ENCODE assay signal across 8 mouse cellular contexts in genomic region chr17:47594183-47594968, GRCm38 (mm10). TPM values are rescaled to one million over a fixed set of nuclear protein-coding genes. Genes with fewer than 3 reads are reported as not detected.
A peak's percentile ranks its signal among the peaks of the same experiment; 100 is the strongest.
DNase-seq lines count a peak whose midpoint lies in the region; ATAC-seq and TF ChIP-seq lines count a peak whose summit lies in the region.

No protein-coding gene starts in this region.

- peak overlapping the region; percentile 83 for H3K4me3 ChIP-seq in left cerebral cortex, adult 2 months
- peak overlapping the region; percentile 90 for H3K4me3 ChIP-seq in forebrain, embryonic 15.5 days
- peak overlapping the region; percentile 72 to 93 for H3K4me3 ChIP-seq in liver, embryonic 14.5 days (ENCODE audit: insufficient read depth in 1 of 2, low read depth in 2 of 2, low read length in 2 of 2)
- peak overlapping the region; percentile 83 for H3K4me3 ChIP-seq in olfactory bulb, adult 2 months (ENCODE audit: insufficient read depth, low read depth, low read length)

- peaks cover 45% of the 10 kb centered on the region for H3K4me1 ChIP-seq in forebrain, embryonic 15.5 days
- H3K4me1 ChIP-seq in liver, embryonic 14.5 days (replicated peaks; ENCODE audit: control insufficient read depth in 2 of 2, insufficient read depth in 2 of 2, low read length in 1 of 2), result peaks cover 48 to 57% of the 10 kb centered on the region in 2 experiments
- H3K4me1 ChIP-seq in olfactory bulb, adult 2 months (ENCODE audit: control insufficient read depth, insufficient read depth, low read length), result peaks cover 30% of the 10 kb centered on the region

- H3K9ac ChIP-seq in forebrain, embryonic 15.5 days (replicated peaks), result peak overlapping the region; percentile 64
- peak overlapping the region; percentile 98 for H3K9ac ChIP-seq in liver, embryonic 14.5 days (replicated peaks)

- peak overlapping the region; percentile 64 for H3K27ac ChIP-seq in left cerebral cortex, adult 2 months
- H3K27ac ChIP-seq in forebrain, embryonic 15.5 days (replicated peaks), result peak overlapping the region; percentile 81
- peak overlapping the region; percentile 93 for H3K27ac ChIP-seq in liver, embryonic 14.5 days
- H3K27ac ChIP-seq in olfactory bulb, adult 2 months (ENCODE audit: insufficient read depth, low read depth, low read length), result peak overlapping the region; percentile 46; the same call in 1 of the 2 replicates

- TF ChIP-seq EP300 in liver, embryonic 14.5 days (IDR thresholded peaks at IDR 0.05; ENCODE audit: low read depth), result no peak

- 0 out of 2 replicates have a peak, but pooled peaks have one; percentile 0 for ATAC-seq in forebrain, embryonic 15.5 days (replicated peaks)
- ATAC-seq in inflammation-experienced regulatory T-cells, adult 6 months, result peak; percentile 22
- peak; percentile 5; the same call in 1 of the 2 replicates for ATAC-seq in liver, embryonic 14.5 days (ENCODE audit: insufficient read depth)

- peak overlapping the region; percentile 84 for H3K4me2 ChIP-seq in forebrain, embryonic 15.5 days (replicated peaks)
- peak overlapping the region; percentile 92 for H3K4me2 ChIP-seq in liver, embryonic 14.5 days (ENCODE audit: low read depth)

- no peak for DNase-seq in left cerebral cortex, adult 2 months (ENCODE audit: extremely low spot score in 1 of 2, low spot score in 2 of 2)
- no peak for DNase-seq in left cerebral cortex, postnatal 14 days (ENCODE audit: low spot score in 2 of 2)
- DNase-seq in adrenal gland, postnatal 25 days, result peak; percentile 44
- DNase-seq in liver, embryonic 14.5 days (ENCODE audit: low read depth in 3 of 3, low spot score in 3 of 3), result peak in 1 of 3 experiments; percentile 40
- DNase-seq in layer of hippocampus, postnatal 10 days (ENCODE audit: low spot score in 2 of 2), result no peak

- no peaks in the 10 kb centered on the region for H3K9me3 ChIP-seq in forebrain, embryonic 15.5 days
- H3K9me3 ChIP-seq in liver, embryonic 14.5 days (ENCODE audit: control insufficient read depth, low read length), result no peaks in the 10 kb centered on the region

- no peaks in the 10 kb centered on the region for H3K27me3 ChIP-seq in forebrain, embryonic 15.5 days
- no peaks in the 10 kb centered on the region for H3K27me3 ChIP-seq in liver, embryonic 14.5 days (ENCODE audit: control insufficient read depth, insufficient read depth, low read length)

- intact Hi-C loops in left cerebral cortex, adult 2 months (cut with DNase I), result loop anchor here (5.0 kb wide), 1 partner anchor 52 kb away; no protein-coding TSS in a partner anchor
- intact Hi-C loops in left cerebral cortex, postnatal 14 days (cut with DNase I), result loop anchor here (2.0 to 10.0 kb wide), 2 partner anchors 84 to 210 kb away; partner anchors contain the start of gene Guca1b

- TF ChIP-seq POLR2A in olfactory bulb, adult 2 months (IDR thresholded peaks at IDR 0.05; ENCODE audit: insufficient read depth, low read depth, low read length), result no peak

- no peak for TF ChIP-seq CTCF in left cerebral cortex, adult 2 months (IDR thresholded peaks at IDR 0.05)
- no peak for TF ChIP-seq CTCF in liver, embryonic 14.5 days (IDR thresholded peaks at IDR 0.05; ENCODE audit: low read depth)
- no peak for TF ChIP-seq CTCF in olfactory bulb, adult 2 months (IDR thresholded peaks at IDR 0.05; ENCODE audit: insufficient read depth, low read depth, low read length)

- H3K36me3 ChIP-seq in forebrain, embryonic 15.5 days, result 0 out of 2 replicates have a peak, but pooled peaks cover under 1% of the 10 kb centered on the region
- peaks cover 38% of the 10 kb centered on the region for H3K36me3 ChIP-seq in liver, embryonic 14.5 days (replicated peaks; ENCODE audit: control insufficient read depth, insufficient read depth, low read depth)

- WGBS in forebrain, embryonic 15.5 days, result under 1% methylated on average over 43 of the region's 43 CpGs
- under 1% methylated on average over 41 of the region's 43 CpGs for WGBS in liver, embryonic 14.5 days (ENCODE audit: insufficient replicate concordance)
- under 1% methylated on average over 43 of the region's 43 CpGs for WGBS in olfactory bulb, adult 2 months

RNA-seq across cellular contexts. Expression of gene Bysl, which starts 16.9 kb away (rescaled TPM):
- total RNA-seq in left cerebral cortex, adult 2 months (2021), result 10 to 100 TPM; 18.1 to 18.8 TPM
- 10 to 100 TPM; 21.0 to 21.1 TPM for total RNA-seq in left cerebral cortex, postnatal 14 days (2021)
- 15.5 and 22.0 TPM in 2 replicates for total RNA-seq in adrenal gland, postnatal 25 days (2021)
- 32.5 and 33.8 TPM in 2 replicates for polyA plus RNA-seq in forebrain, embryonic 15.5 days (2015; fragmentation: Nextera tagmentation; extraction: Ambion mirVana)
- 10 to 100 TPM in 2 of 3 experiments, 1 to 10 TPM in 1; 9.1 to 12.3 (median 11.6) TPM for polyA plus RNA-seq in inflammation-experienced regulatory T-cells, adult 6 months (2017; shearing (Covaris generic))
- 9.8 and 12.5 TPM in 2 replicates for polyA plus RNA-seq in liver, embryonic 14.5 days (2012; rRNA removed)
- polyA plus RNA-seq in liver, embryonic 14.5 days (2014; fragmentation: Nextera tagmentation; extraction: Ambion mirVana), result 13.3 and 14.3 TPM in 2 replicates
- not detected in 2 replicates for polyA plus RNA-seq in olfactory bulb, adult 2 months (2012; ENCODE audit: insufficient read depth, insufficient read length, low replicate concordance, missing spikeins)
- 10 to 100 TPM; 24.5 to 24.9 TPM for total RNA-seq in layer of hippocampus, postnatal 10 days (2021)

RNA-seq across cellular contexts. Expression of gene Med20, which starts 17.0 kb away (rescaled TPM):
- total RNA-seq in left cerebral cortex, adult 2 months (2021), result 10 to 100 TPM; 29.3 to 33.3 TPM
- total RNA-seq in left cerebral cortex, postnatal 14 days (2021), result 10 to 100 TPM; 20.8 to 28.9 TPM
- 38.7 and 40.5 TPM in 2 replicates for total RNA-seq in adrenal gland, postnatal 25 days (2021)
- 45.5 and 50.2 TPM in 2 replicates for polyA plus RNA-seq in forebrain, embryonic 15.5 days (2015; fragmentation: Nextera tagmentation; extraction: Ambion mirVana)
- polyA plus RNA-seq in inflammation-experienced regulatory T-cells, adult 6 months (2017; shearing (Covaris generic)), result 10 to 100 TPM; 27.6 to 32.3 (median 28.1) TPM
- polyA plus RNA-seq in liver, embryonic 14.5 days (2012; rRNA removed), result 20.7 and 23.1 TPM in 2 replicates
- 23.2 and 25.7 TPM in 2 replicates for polyA plus RNA-seq in liver, embryonic 14.5 days (2014; fragmentation: Nextera tagmentation; extraction: Ambion mirVana)
- polyA plus RNA-seq in olfactory bulb, adult 2 months (2012; ENCODE audit: insufficient read depth, insufficient read length, low replicate concordance, missing spikeins), result not detected in 2 replicates
- 10 to 100 TPM; 23.9 to 24.8 TPM for total RNA-seq in layer of hippocampus, postnatal 10 days (2021)

RNA-seq across cellular contexts. Expression of gene Gm20517, which starts 17.0 kb away (rescaled TPM):
- total RNA-seq in left cerebral cortex, adult 2 months (2021), result 1 to 10 TPM; 7.1 TPM
- total RNA-seq in left cerebral cortex, postnatal 14 days (2021), result 1 to 10 TPM; 5.8 to 7.4 TPM
- total RNA-seq in adrenal gland, postnatal 25 days (2021), result 1.4 and 3.9 TPM in 2 replicates
- 2.2 and 3.0 TPM in 2 replicates for polyA plus RNA-seq in forebrain, embryonic 15.5 days (2015; fragmentation: Nextera tagmentation; extraction: Ambion mirVana)
- under 1 TPM in 2 of 3 experiments, not detected in 1; 0.68 to 0.79 TPM for polyA plus RNA-seq in inflammation-experienced regulatory T-cells, adult 6 months (2017; shearing (Covaris generic))
- 0.86 and 0.95 TPM in 2 replicates for polyA plus RNA-seq in liver, embryonic 14.5 days (2012; rRNA removed)
- 0.86 and 1.7 TPM in 2 replicates for polyA plus RNA-seq in liver, embryonic 14.5 days (2014; fragmentation: Nextera tagmentation; extraction: Ambion mirVana)
- not detected in 2 replicates for polyA plus RNA-seq in olfactory bulb, adult 2 months (2012; ENCODE audit: insufficient read depth, insufficient read length, low replicate concordance, missing spikeins)
- total RNA-seq in layer of hippocampus, postnatal 10 days (2021), result 10 to 100 TPM in 1 of 2 experiments, 1 to 10 TPM in 1; 6.6 to 10.1 TPM

RNA-seq across cellular contexts. Expression of gene Usp49, which starts 36.1 kb away (rescaled TPM):
- total RNA-seq in left cerebral cortex, adult 2 months (2021), result 10 to 100 TPM in 1 of 2 experiments, 1 to 10 TPM in 1; 9.6 to 13.1 TPM
- 10 to 100 TPM in 1 of 2 experiments, 1 to 10 TPM in 1; 9.0 to 10.4 TPM for total RNA-seq in left cerebral cortex, postnatal 14 days (2021)
- total RNA-seq in adrenal gland, postnatal 25 days (2021), result 8.8 and 9.3 TPM in 2 replicates
- polyA plus RNA-seq in forebrain, embryonic 15.5 days (2015; fragmentation: Nextera tagmentation; extraction: Ambion mirVana), result 10.7 and 11.1 TPM in 2 replicates
- under 1 TPM; 0.58 to 0.97 (median 0.70) TPM for polyA plus RNA-seq in inflammation-experienced regulatory T-cells, adult 6 months (2017; shearing (Covaris generic))
- polyA plus RNA-seq in liver, embryonic 14.5 days (2012; rRNA removed), result 6.4 and 6.6 TPM in 2 replicates
- polyA plus RNA-seq in liver, embryonic 14.5 days (2014; fragmentation: Nextera tagmentation; extraction: Ambion mirVana), result 2.9 and 3.9 TPM in 2 replicates
- not detected in 2 replicates for polyA plus RNA-seq in olfactory bulb, adult 2 months (2012; ENCODE audit: insufficient read depth, insufficient read length, low replicate concordance, missing spikeins)
- 10 to 100 TPM; 11.3 to 13.2 TPM for total RNA-seq in layer of hippocampus, postnatal 10 days (2021)
